Mouse (Mus musculus): ENCODE measurements around the gene Lrp5. TPM values are rescaled to one million over a fixed set of nuclear protein-coding genes. Genes with fewer than 3 reads are reported as not detected.

Lrp5 gene
- total and polyA plus RNA-seq, 3 experiments = 16.1 to 31.9 TPM; not detected in 1

DNA sequence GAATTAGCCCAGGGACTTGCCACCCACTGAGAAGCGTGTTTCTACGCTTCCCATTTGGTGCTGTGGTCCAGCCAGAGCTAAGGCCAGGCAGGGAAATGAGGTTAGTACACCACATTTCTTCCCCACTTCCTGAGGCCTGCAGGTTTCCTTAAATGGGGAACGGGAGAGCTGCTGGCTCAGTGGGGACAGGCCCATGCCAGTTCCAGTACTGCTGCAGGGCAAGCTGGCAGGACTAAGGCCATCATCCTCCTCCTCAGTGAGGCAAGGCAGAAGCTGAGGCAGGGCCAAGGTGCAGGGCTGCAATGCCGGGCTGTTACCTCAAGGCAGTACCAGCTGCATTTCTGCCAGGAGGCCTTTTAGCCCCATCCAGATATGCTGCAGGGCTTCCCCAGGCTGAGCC lies 32.9 kb downstream of the Lrp5 start:
- Histone ChIP-seq H3K4me3 (ENCODE audit: control insufficient read depth in 1 of 2, insufficient read depth in 1 of 2, low read depth in 2 of 2, low read length in 2 of 2) (no peak overlapping the region), H3K9ac (ENCODE audit: control insufficient read depth, low read depth, low read length, poor library complexity, severe bottlenecking) (no peak overlapping the region), H3K27ac (ENCODE audit: control insufficient read depth, low read depth, low read length) (no peak overlapping the region), H3K36me3 (ENCODE audit: control insufficient read depth in 1 of 2, insufficient read depth in 2 of 2, low read length in 2 of 2) (peaks cover 0 to 1% of the 10 kb centered on the region in 2 experiments; a peak in 1 of 4 replicates), H3K27me3 (ENCODE audit: control insufficient read depth in 1 of 2, insufficient read depth in 2 of 2, low read length in 2 of 2) (no peaks in the 10 kb centered on the region), H3K9me3 (replicated peaks; ENCODE audit: insufficient read depth, low read length) (no peaks in the 10 kb centered on the region), H3K4me1 (ENCODE audit: control insufficient read depth in 1 of 2, insufficient read depth in 2 of 2, low read length in 2 of 2) (no peaks in the 10 kb centered on the region), H3K79me2 (ENCODE audit: control insufficient read depth, insufficient read depth, low read length, poor library complexity) (no peaks in the 10 kb centered on the region)
- TF ChIP-seq JUND (IDR thresholded peaks at IDR 0.05; ENCODE audit: low read depth, low read length) = no peak
- no peak for TF ChIP-seq RAD21 (IDR thresholded peaks at IDR 0.05; ENCODE audit: low read depth, low read length)
- no peak for TF ChIP-seq ZMIZ1 (IDR thresholded peaks at IDR 0.05; ENCODE audit: low read depth, low read length)
- TF ChIP-seq NRF1 (IDR thresholded peaks at IDR 0.05; ENCODE audit: insufficient read depth, low read depth, low read length, poor library complexity, severe bottlenecking) = no peak
- no peak for TF ChIP-seq POLR2AphosphoS5 (IDR thresholded peaks at IDR 0.05; ENCODE audit: borderline replicate concordance, low read depth, low read length)
- TF ChIP-seq GATA1 (IDR thresholded peaks at IDR 0.05; ENCODE audit: low read depth, low read length) = no peak
- TF ChIP-seq MEF2A (IDR thresholded peaks at IDR 0.05; ENCODE audit: extremely low read depth, insufficient replicate concordance, low read depth, low read length, poor library complexity, severe bottlenecking) = no peak
- no peak for TF ChIP-seq MYC (IDR thresholded peaks at IDR 0.05; ENCODE audit: low read depth, low read length)
- no peak for TF ChIP-seq EP300 (IDR thresholded peaks at IDR 0.05; ENCODE audit: low read depth in 1 of 2, low read length in 2 of 2)
- no peak for TF ChIP-seq MXI1 (IDR thresholded peaks at IDR 0.05; ENCODE audit: low read depth, low read length)
- TF ChIP-seq POLR2AphosphoS2 (IDR thresholded peaks at IDR 0.05; ENCODE audit: low read length) = no peak
- no peak for TF ChIP-seq CHD1 (IDR thresholded peaks at IDR 0.05; ENCODE audit: low read depth, low read length)
- TF ChIP-seq KAT2A (conservative IDR thresholded peaks at IDR 0.05; ENCODE audit: low read depth, low read length) = no peak
- TF ChIP-seq ETS1 (IDR thresholded peaks at IDR 0.05; ENCODE audit: low read depth, low read length) = no peak
- TF ChIP-seq USF2 (IDR thresholded peaks at IDR 0.05; ENCODE audit: borderline replicate concordance in 1 of 2, insufficient read depth in 1 of 2, low read depth in 1 of 2, low read length in 2 of 2) = no peak
- TF ChIP-seq GABPA (IDR thresholded peaks at IDR 0.05; ENCODE audit: low read depth, low read length) = no peak
- no peak for TF ChIP-seq BHLHE40 (IDR thresholded peaks at IDR 0.05; ENCODE audit: borderline replicate concordance, low read depth, low read length)
- TF ChIP-seq TBP (IDR thresholded peaks at IDR 0.05; ENCODE audit: low read depth, low read length) = no peak
- DNase-seq (ENCODE audit: low read depth, low spot score) = no peak

- Histone ChIP-seq H3K27me3 (ENCODE audit: control insufficient read depth in 1 of 2, insufficient read depth in 2 of 2, low read length in 2 of 2) (no peaks in the 10 kb centered on the region), H3K4me3 (ENCODE audit: control insufficient read depth in 1 of 2, insufficient read depth in 1 of 2, low read depth in 2 of 2, low read length in 2 of 2) (no peak overlapping the region), H3K4me1 (ENCODE audit: control insufficient read depth in 1 of 2, insufficient read depth in 2 of 2, low read length in 2 of 2) (no peaks in the 10 kb centered on the region), H3K27ac (ENCODE audit: control insufficient read depth, low read depth, low read length) (no peak overlapping the region), H3K36me3 (ENCODE audit: control insufficient read depth in 1 of 2, insufficient read depth in 2 of 2, low read length in 2 of 2) (0 out of 4 replicates have a peak, but pooled peaks cover 0 to 1% of the 10 kb centered on the region in 2 experiments), H3K79me2 (ENCODE audit: control insufficient read depth, insufficient read depth, low read length, poor library complexity) (no peaks in the 10 kb centered on the region), H3K9me3 (replicated peaks; ENCODE audit: insufficient read depth, low read length) (no peaks in the 10 kb centered on the region), H3K9ac (ENCODE audit: control insufficient read depth, low read depth, low read length, poor library complexity, severe bottlenecking) (no peak overlapping the region)
- DNase-seq (ENCODE audit: low read depth, low spot score) = no peak
- TF ChIP-seq NRF1 (IDR thresholded peaks at IDR 0.05; ENCODE audit: insufficient read depth, low read depth, low read length, poor library complexity, severe bottlenecking) = no peak
- no peak for TF ChIP-seq BHLHE40 (IDR thresholded peaks at IDR 0.05; ENCODE audit: borderline replicate concordance, low read depth, low read length)
- TF ChIP-seq E2F4 (IDR thresholded peaks at IDR 0.05; ENCODE audit: borderline replicate concordance, low read depth, low read length) = no peak
- no peak for TF ChIP-seq SMC3 (IDR thresholded peaks at IDR 0.05; ENCODE audit: low read depth, low read length)
- TF ChIP-seq ZKSCAN1 (IDR thresholded peaks at IDR 0.05; ENCODE audit: low read depth, low read length) = no peak
- no peak for TF ChIP-seq GABPA (IDR thresholded peaks at IDR 0.05; ENCODE audit: low read depth, low read length)
- no peak for TF ChIP-seq MAX (IDR thresholded peaks at IDR 0.05; ENCODE audit: low read length)
- no peak for TF ChIP-seq ETS1 (IDR thresholded peaks at IDR 0.05; ENCODE audit: low read depth, low read length)
- no peak for TF ChIP-seq GATA1 (IDR thresholded peaks at IDR 0.05; ENCODE audit: low read depth, low read length)
- TF ChIP-seq MXI1 (IDR thresholded peaks at IDR 0.05; ENCODE audit: low read depth, low read length) = no peak
- TF ChIP-seq MYC (IDR thresholded peaks at IDR 0.05; ENCODE audit: low read depth, low read length) = no peak
- TF ChIP-seq ELF1 (IDR thresholded peaks at IDR 0.05; ENCODE audit: low read depth, low read length) = no peak
- no peak for TF ChIP-seq MAFK (IDR thresholded peaks at IDR 0.05; ENCODE audit: borderline replicate concordance, low read depth, low read length)
Measured at GRCm38 (mm10) chr19:3651989-3652388, 34.4 kb downstream of the Lrp5 start.

All from MEL (cell line).